Mouse (Mus musculus): ENCODE measurements around the gene B430218F22Rik. TPM values are rescaled to one million over a fixed set of nuclear protein-coding genes. Genes with fewer than 3 reads are reported as not detected.
"Not testable (repeated sequence)": the region's sequence is repeated elsewhere in the genome, so short reads cannot be mapped to it uniquely, and the experiment has no call there.

The B430218F22Rik gene
- polyA plus RNA-seq, 1 experiment = 0.27 TPM

DNA sequence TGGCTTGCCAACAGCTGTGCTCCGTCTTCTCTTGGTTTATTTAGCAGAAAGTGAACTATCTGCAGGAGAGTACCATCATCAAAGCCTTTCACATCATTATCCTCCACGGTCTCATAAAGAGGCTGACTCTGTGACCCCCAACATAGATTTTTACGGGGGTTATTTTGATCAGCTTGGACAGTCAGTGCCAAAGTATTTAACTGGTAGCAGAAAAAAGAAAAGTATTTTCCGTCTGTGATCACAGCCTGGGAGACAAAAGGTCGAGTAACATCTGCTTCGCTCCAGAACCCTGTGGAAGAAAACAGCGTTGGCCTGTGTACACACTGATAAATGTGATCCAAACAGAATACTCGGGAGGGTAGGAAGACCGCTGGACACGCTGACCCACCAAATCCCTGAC is 6.0 kb upstream of the B430218F22Rik start:
- Histone ChIP-seq H3K27me3 (ENCODE audit: control insufficient read depth, insufficient read depth, low read length) (no peaks in the 10 kb centered on the region), H3K36me3 (ENCODE audit: control insufficient read depth, insufficient read depth, low read length) (peaks cover 42% of the 10 kb centered on the region), H3K4me3 (ENCODE audit: low read depth, low read length) (no peak overlapping the region), H3K27ac (ENCODE audit: insufficient read depth, low read depth, low read length) (no peak overlapping the region), H3K4me1 (ENCODE audit: control insufficient read depth, insufficient read depth, insufficient read length, low read length) (no peaks in the 10 kb centered on the region)
- TF ChIP-seq CTCF (IDR thresholded peaks at IDR 0.05; ENCODE audit: extremely low read depth, insufficient read length, insufficient replicate concordance, low read depth, low read length) = no peak
- TF ChIP-seq POLR2A (IDR thresholded peaks at IDR 0.05; ENCODE audit: low read depth, low read length) = no peak
- 61% methylated on average over 10 of the region's 10 CpGs for WGBS

- H3K36me3 ChIP-seq (ENCODE audit: control insufficient read depth, insufficient read depth, low read length) = peaks cover 16% of the 10 kb centered on the region
- not testable (repeated sequence) for H3K27me3 ChIP-seq (ENCODE audit: control insufficient read depth, insufficient read depth, low read length); H3K4me1 ChIP-seq (ENCODE audit: control insufficient read depth, insufficient read depth, insufficient read length, low read length); H3K27ac ChIP-seq (ENCODE audit: insufficient read depth, low read depth, low read length)
- WGBS = 6% methylated on average over 10 of the region's 10 CpGs
- peak overlapping the region; percentile 95 for H3K4me3 ChIP-seq (ENCODE audit: low read depth, low read length)
These were observed 995 bp downstream of the B430218F22Rik start for GRCm38 (mm10) chr13:118387448-118387801.

DNA sequence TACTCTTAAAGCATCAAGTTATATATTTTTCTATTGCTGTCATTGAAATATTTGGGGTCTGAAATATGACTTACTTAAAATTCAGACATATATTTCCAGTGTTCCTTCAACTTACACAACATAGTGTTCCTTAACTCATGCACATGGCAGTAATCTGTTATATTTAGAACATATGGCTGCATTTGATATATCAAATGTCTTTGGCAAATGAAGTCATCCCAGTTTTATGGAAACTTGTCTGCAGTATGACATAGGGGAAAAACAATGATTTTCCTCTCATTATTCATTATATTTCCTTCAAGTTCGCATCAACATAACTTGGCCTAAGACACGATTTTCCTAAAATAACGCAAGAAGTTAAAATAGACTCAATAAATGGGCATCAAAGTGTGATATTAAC is 9.4 kb downstream of the B430218F22Rik start:
- H3K4me3 ChIP-seq (ENCODE audit: low read depth, low read length) = no peak overlapping the region
- H3K27ac ChIP-seq (ENCODE audit: insufficient read depth, low read depth, low read length) = no peak overlapping the region
- H3K36me3 ChIP-seq (ENCODE audit: control insufficient read depth, insufficient read depth, low read length) = no peaks in the 10 kb centered on the region
- H3K27me3 ChIP-seq (ENCODE audit: control insufficient read depth, insufficient read depth, low read length) = no peaks in the 10 kb centered on the region
- TF ChIP-seq CTCF (IDR thresholded peaks at IDR 0.05; ENCODE audit: extremely low read depth, insufficient read length, insufficient replicate concordance, low read depth, low read length) (no peak), POLR2A (IDR thresholded peaks at IDR 0.05; ENCODE audit: low read depth, low read length) (no peak)
- H3K4me1 ChIP-seq (ENCODE audit: control insufficient read depth, insufficient read depth, insufficient read length, low read length) = no peaks in the 10 kb centered on the region
- 84% methylated on average over 3 of the region's 3 CpGs for WGBS

DNA sequence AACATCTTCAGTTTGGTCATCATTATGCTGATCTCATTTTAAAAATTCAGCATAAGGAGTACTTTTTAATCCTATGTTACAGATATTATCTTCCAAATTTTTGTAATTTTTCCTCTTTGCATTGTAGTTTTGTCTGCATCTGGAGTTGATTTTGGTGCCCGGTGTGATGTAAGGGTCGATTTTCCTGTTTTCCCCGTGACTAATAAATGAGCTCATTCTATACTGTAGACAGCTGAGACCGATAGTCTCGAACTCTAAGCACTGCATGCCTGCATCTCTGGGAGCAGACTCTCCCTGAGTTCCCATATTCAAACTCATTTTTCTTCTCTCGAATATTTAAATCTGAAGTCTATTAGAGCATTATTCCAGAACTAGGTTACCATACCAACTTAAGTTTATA is 13.9 kb downstream of the B430218F22Rik start:
- no peaks in the 10 kb centered on the region for H3K4me1 ChIP-seq (ENCODE audit: control insufficient read depth, insufficient read depth, insufficient read length, low read length)
- TF ChIP-seq POLR2A (IDR thresholded peaks at IDR 0.05; ENCODE audit: low read depth, low read length) (no peak), CTCF (IDR thresholded peaks at IDR 0.05; ENCODE audit: extremely low read depth, insufficient read length, insufficient replicate concordance, low read depth, low read length) (no peak)
- H3K27ac ChIP-seq (ENCODE audit: insufficient read depth, low read depth, low read length) = no peak overlapping the region
- WGBS = 70% methylated on average over 6 of the region's 6 CpGs
- H3K4me3 ChIP-seq (ENCODE audit: low read depth, low read length) = no peak overlapping the region
- no peaks in the 10 kb centered on the region for H3K36me3 ChIP-seq (ENCODE audit: control insufficient read depth, insufficient read depth, low read length)
- H3K27me3 ChIP-seq (ENCODE audit: control insufficient read depth, insufficient read depth, low read length) = no peaks in the 10 kb centered on the region

DNA sequence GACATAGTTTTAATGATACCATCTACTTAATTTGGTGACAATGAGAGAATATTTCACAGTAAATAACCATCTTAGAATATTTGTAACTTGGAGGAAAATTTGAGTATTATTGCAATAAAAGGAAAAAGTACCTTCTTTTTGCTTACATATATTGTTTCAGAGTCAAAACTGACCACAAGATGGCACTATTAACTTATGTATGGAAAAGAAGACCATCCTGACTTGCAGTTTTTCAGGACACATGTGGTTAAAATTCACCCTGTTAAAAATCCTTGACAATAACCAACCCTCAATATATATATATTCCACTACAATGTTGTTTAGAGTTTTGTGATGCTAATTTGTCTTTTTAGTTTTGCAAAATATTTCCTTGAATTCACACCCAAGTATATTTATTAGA is 17.1 kb downstream of the B430218F22Rik start:
- no peaks in the 10 kb centered on the region for H3K36me3 ChIP-seq (ENCODE audit: control insufficient read depth, insufficient read depth, low read length)
- H3K4me3 ChIP-seq (ENCODE audit: low read depth, low read length) = no peak overlapping the region
- no peaks in the 10 kb centered on the region for H3K27me3 ChIP-seq (ENCODE audit: control insufficient read depth, insufficient read depth, low read length)
- no peak overlapping the region for H3K27ac ChIP-seq (ENCODE audit: insufficient read depth, low read depth, low read length)
- no peaks in the 10 kb centered on the region for H3K4me1 ChIP-seq (ENCODE audit: control insufficient read depth, insufficient read depth, insufficient read length, low read length)
- TF ChIP-seq POLR2A (IDR thresholded peaks at IDR 0.05; ENCODE audit: low read depth, low read length) (no peak), CTCF (IDR thresholded peaks at IDR 0.05; ENCODE audit: extremely low read depth, insufficient read length, insufficient replicate concordance, low read depth, low read length) (no peak)

DNA sequence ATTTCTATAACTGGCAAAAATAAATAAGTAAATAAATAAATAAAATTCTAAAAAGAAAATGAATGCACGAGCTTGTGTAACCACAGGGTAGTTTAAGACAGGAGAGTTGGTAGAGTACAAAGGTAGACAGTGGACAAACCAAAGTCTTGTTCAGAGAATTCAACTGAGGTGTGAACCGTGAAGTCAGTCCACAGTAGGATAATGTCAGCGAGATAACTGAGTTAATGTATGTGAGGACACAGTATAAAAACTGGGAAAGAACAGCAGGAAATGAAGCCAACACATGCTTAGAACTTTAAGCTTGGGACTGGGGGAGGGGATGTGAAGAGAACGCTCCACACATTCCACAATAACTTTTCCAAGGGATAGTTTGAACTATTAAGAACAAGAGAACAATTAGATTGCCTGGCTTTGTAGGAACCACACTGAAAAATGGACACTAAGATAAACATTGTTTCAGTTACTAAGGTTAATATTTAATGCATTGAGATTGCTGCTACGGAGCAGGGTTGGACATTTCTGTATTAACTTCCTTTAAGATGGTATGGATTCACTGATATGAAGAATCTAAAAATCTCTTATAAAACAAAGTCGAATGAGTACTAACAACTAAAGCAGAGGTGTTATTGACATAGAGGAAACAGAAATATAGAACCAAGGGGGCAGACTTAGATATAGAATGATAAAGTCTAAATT is 25.0 kb downstream of the B430218F22Rik start:
- H3K4me1 ChIP-seq (ENCODE audit: control insufficient read depth, insufficient read depth, insufficient read length, low read length) = no peaks in the 10 kb centered on the region
- H3K27me3 ChIP-seq (ENCODE audit: control insufficient read depth, insufficient read depth, low read length) = no peaks in the 10 kb centered on the region; the same call in 1 of the 2 replicates
- no peaks in the 10 kb centered on the region for H3K36me3 ChIP-seq (ENCODE audit: control insufficient read depth, insufficient read depth, low read length)
- WGBS = 25% methylated on average over 6 of the region's 6 CpGs
- H3K27ac ChIP-seq (ENCODE audit: insufficient read depth, low read depth, low read length) = no peak overlapping the region
- TF ChIP-seq POLR2A (IDR thresholded peaks at IDR 0.05; ENCODE audit: low read depth, low read length) (no peak), CTCF (IDR thresholded peaks at IDR 0.05; ENCODE audit: extremely low read depth, insufficient read length, insufficient replicate concordance, low read depth, low read length) (no peak)
- no peak overlapping the region for H3K4me3 ChIP-seq (ENCODE audit: low read depth, low read length)

GRCm38 (mm10) chr13:118418163-118418562 is 31.7 kb downstream of the B430218F22Rik start:
- TF ChIP-seq POLR2A (IDR thresholded peaks at IDR 0.05; ENCODE audit: low read depth, low read length) (no peak), CTCF (IDR thresholded peaks at IDR 0.05; ENCODE audit: extremely low read depth, insufficient read length, insufficient replicate concordance, low read depth, low read length) (no peak)
- H3K4me3 ChIP-seq (ENCODE audit: low read depth, low read length) = no peak overlapping the region
- WGBS = 49% methylated on average over 4 of the region's 4 CpGs
- no peaks in the 10 kb centered on the region for H3K36me3 ChIP-seq (ENCODE audit: control insufficient read depth, insufficient read depth, low read length)
- H3K4me1 ChIP-seq (ENCODE audit: control insufficient read depth, insufficient read depth, insufficient read length, low read length) = no peaks in the 10 kb centered on the region
- H3K27me3 ChIP-seq (ENCODE audit: control insufficient read depth, insufficient read depth, low read length) = no peaks in the 10 kb centered on the region; the same call in 1 of the 2 replicates
- no peak overlapping the region for H3K27ac ChIP-seq (ENCODE audit: insufficient read depth, low read depth, low read length)

All from small intestine, adult 2 months (tissue).